Mouse (Mus musculus): ENCODE data around the gene Tbc1d10b. TPM values are rescaled to one million over a fixed set of nuclear protein-coding genes. Genes with fewer than 3 reads are reported as not detected.

The Tbc1d10b gene
- polyA plus RNA-seq, 1 experiment from 2014 or later = 15.0 TPM

GRCm38 (mm10) chr7:127228615-127229303 lies 20.5 kb upstream of the Tbc1d10b start:
- Histone ChIP-seq H3K27ac (ENCODE audit: low read depth, low read length) (no peak overlapping the region), H3K9ac (ENCODE audit: low read depth, low read length) (no peak overlapping the region), H3K36me3 (ENCODE audit: control insufficient read depth, insufficient read depth) (no peaks in the 10 kb centered on the region), H3K27me3 (replicated peaks; ENCODE audit: control insufficient read depth, insufficient read depth, low read length) (no peaks in the 10 kb centered on the region), H3K9me3 (ENCODE audit: control insufficient read depth) (no peaks in the 10 kb centered on the region), H3K4me3 (ENCODE audit: low read depth, low read length) (no peak overlapping the region), H3K4me2 (replicated peaks; ENCODE audit: low read depth) (no peak overlapping the region), H3K4me1 (replicated peaks; ENCODE audit: control insufficient read depth, insufficient read depth, low read length) (0 out of 2 replicates have a peak, but pooled peaks cover 5% of the 10 kb centered on the region)
- TF ChIP-seq CTCF (IDR thresholded peaks at IDR 0.05; ENCODE audit: low read depth) = peak; percentile 90
- ATAC-seq = no peak
- 57% methylated on average over 4 of the region's 4 CpGs for WGBS

DNA sequence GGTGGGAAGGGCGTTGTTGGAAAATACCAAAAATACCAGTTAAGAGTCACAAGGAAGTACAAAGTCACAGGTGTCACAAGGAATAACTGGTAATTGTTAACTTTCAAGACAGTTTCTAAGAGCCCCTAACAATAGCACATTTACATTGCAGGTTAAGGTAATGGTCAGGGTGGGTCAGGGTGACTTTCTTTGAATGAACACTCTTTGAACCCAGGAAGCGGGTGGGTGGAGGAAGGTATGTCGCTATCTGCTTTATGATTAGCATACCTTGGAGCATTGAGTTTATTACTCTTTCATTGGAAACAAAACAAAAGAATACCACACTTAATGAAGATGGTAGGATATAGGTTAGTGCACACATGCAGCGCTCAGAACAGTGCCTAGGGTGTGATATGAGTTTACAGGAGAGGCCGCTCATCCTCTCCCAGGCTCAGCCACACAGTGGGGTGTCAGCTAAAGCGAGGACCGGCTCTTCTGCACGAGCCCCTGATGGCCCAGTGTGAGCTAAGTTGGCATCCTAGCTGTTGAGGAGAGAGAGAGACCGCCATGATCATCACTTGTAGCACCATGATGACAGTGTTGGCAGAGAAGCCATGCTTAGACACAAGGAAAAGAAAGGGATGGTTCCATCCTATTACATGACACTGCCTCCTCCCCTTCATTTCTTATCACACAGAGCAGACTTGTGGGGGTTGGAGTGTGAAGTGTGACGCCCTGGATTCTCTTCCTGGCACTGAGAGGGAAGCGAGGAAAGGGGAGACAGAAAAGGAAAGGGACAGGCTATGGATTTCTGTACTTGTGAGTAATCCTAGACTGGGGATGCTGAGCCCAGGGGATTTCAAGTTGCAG lies 17.1 kb upstream of the Tbc1d10b start:
- Histone ChIP-seq H3K9ac (ENCODE audit: low read depth, low read length) (no peak overlapping the region), H3K27ac (ENCODE audit: low read depth, low read length) (no peak overlapping the region), H3K36me3 (ENCODE audit: control insufficient read depth, insufficient read depth) (no peaks in the 10 kb centered on the region), H3K9me3 (ENCODE audit: control insufficient read depth) (no peaks in the 10 kb centered on the region), H3K4me3 (ENCODE audit: low read depth, low read length) (no peak overlapping the region), H3K4me1 (replicated peaks; ENCODE audit: control insufficient read depth, insufficient read depth, low read length) (no peaks in the 10 kb centered on the region), H3K4me2 (replicated peaks; ENCODE audit: low read depth) (0 out of 2 replicates have a peak overlapping the region, but pooled peaks have one; percentile 6), H3K27me3 (replicated peaks; ENCODE audit: control insufficient read depth, insufficient read depth, low read length) (no peaks in the 10 kb centered on the region)
- TF ChIP-seq CTCF (IDR thresholded peaks at IDR 0.05; ENCODE audit: low read depth) = no peak
- 58% methylated on average over 11 of the region's 11 CpGs for WGBS
- 0 out of 2 replicates have a peak, but pooled peaks have one; percentile 22 for ATAC-seq

GRCm38 (mm10) chr7:127224616-127225015 lies 16.3 kb upstream of the Tbc1d10b start:
- Histone ChIP-seq H3K4me1 (replicated peaks; ENCODE audit: control insufficient read depth, insufficient read depth, low read length) (no peaks in the 10 kb centered on the region), H3K27ac (ENCODE audit: low read depth, low read length) (no peak overlapping the region), H3K9ac (ENCODE audit: low read depth, low read length) (no peak overlapping the region), H3K4me2 (replicated peaks; ENCODE audit: low read depth) (no peak overlapping the region), H3K4me3 (ENCODE audit: low read depth, low read length) (no peak overlapping the region), H3K36me3 (ENCODE audit: control insufficient read depth, insufficient read depth) (no peaks in the 10 kb centered on the region), H3K27me3 (replicated peaks; ENCODE audit: control insufficient read depth, insufficient read depth, low read length) (no peaks in the 10 kb centered on the region), H3K9me3 (ENCODE audit: control insufficient read depth) (no peaks in the 10 kb centered on the region)
- no peak for TF ChIP-seq CTCF (IDR thresholded peaks at IDR 0.05; ENCODE audit: low read depth)
- ATAC-seq = no peak
- 91% methylated on average over 6 of the region's 6 CpGs for WGBS

DNA sequence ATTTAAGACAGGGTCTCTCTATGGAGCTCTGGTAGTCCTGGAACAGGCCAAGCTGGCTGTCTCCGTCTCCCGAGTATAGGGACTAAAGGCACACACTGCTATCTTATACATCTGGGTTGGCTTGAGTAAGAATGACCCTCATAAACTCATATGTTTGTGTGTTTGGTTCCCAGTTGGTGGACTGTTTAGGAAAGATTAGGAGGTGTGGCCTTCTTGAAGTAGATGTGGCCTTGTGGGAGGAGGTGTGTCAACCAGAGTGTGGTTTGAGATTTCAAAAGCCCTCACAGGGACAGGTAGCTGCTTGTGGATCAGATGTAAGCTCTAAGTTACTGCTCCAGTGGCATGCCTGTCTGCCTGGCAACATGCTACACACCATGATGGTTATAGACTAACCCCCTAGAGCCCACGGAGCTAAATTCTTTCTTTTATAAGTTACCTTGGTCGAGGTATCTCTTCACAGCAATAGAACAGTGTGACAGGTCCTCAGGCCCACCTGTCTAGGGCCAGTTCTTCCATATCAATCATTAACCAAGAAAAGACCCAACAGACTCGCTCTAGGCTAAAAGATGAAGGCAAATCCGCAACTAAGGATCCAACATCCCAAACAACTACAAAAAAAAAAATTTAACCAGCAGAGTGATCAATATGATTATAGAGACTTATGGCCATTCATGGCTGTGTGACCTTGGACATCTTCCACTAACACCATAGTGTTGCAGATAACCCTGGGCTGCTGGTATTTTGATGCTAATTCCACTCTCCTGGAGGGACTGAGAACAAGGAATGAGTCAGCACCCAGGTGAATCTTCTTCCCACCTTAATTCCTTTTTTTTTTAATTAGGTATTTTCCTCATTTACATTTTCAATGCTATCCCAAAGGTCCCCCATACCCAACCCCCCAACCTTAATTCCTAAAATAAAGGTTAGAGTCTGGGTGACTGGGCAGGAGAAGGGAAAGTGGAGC lies 15.5 kb upstream of the Tbc1d10b start:
- H3K27me3 ChIP-seq (replicated peaks; ENCODE audit: control insufficient read depth, insufficient read depth, low read length) = no peaks in the 10 kb centered on the region
- H3K27ac ChIP-seq (ENCODE audit: low read depth, low read length) = no peak overlapping the region
- no peak overlapping the region for H3K9ac ChIP-seq (ENCODE audit: low read depth, low read length)
- WGBS = 58% methylated on average over 6 of the region's 6 CpGs
- no peaks in the 10 kb centered on the region for H3K4me1 ChIP-seq (replicated peaks; ENCODE audit: control insufficient read depth, insufficient read depth, low read length)
- no peaks in the 10 kb centered on the region for H3K36me3 ChIP-seq (ENCODE audit: control insufficient read depth, insufficient read depth)
- no peak overlapping the region for H3K4me2 ChIP-seq (replicated peaks; ENCODE audit: low read depth)
- no peak overlapping the region for H3K4me3 ChIP-seq (ENCODE audit: low read depth, low read length)
- no peaks in the 10 kb centered on the region for H3K9me3 ChIP-seq (ENCODE audit: control insufficient read depth)
- TF ChIP-seq CTCF (IDR thresholded peaks at IDR 0.05; ENCODE audit: low read depth) = no peak
- ATAC-seq = no peak

- Histone ChIP-seq H3K4me3 (ENCODE audit: low read depth, low read length) (no peak overlapping the region), H3K36me3 (ENCODE audit: control insufficient read depth, insufficient read depth) (no peaks in the 10 kb centered on the region), H3K9me3 (ENCODE audit: control insufficient read depth) (no peaks in the 10 kb centered on the region), H3K27me3 (replicated peaks; ENCODE audit: control insufficient read depth, insufficient read depth, low read length) (no peaks in the 10 kb centered on the region), H3K9ac (ENCODE audit: low read depth, low read length) (no peak overlapping the region), H3K4me1 (replicated peaks; ENCODE audit: control insufficient read depth, insufficient read depth, low read length) (no peaks in the 10 kb centered on the region), H3K4me2 (replicated peaks; ENCODE audit: low read depth) (no peak overlapping the region), H3K27ac (ENCODE audit: low read depth, low read length) (no peak overlapping the region)
- TF ChIP-seq CTCF (IDR thresholded peaks at IDR 0.05; ENCODE audit: low read depth) = no peak
- WGBS = over 99% methylated on average over 3 of the region's 3 CpGs
- ATAC-seq = no peak
Observed at GRCm38 (mm10) chr7:127223106-127223505, 14.8 kb upstream of the Tbc1d10b start.
